In genomic region chr3:130440689-130441088, GRCm38 (mm10) we compare ENCODE assay signal across 21 mouse cellular contexts.
DNase-seq lines count a peak whose midpoint lies in the region; ATAC-seq and TF ChIP-seq lines count a peak whose summit lies in the region.
"Had no signal": no experiment of that assay in that cellular context is flagged by ENCODE, and none has a peak within 500 bp of the region (broad histone marks: within the 10 kb centered on the region; RNA-seq: fewer than 3 reads in every experiment).

No protein-coding gene starts in this region.

- ATAC-seq in heart, embryonic 13.5 days (ENCODE audit: extremely low read depth, insufficient number of reproducible peaks, low FRiP score, low TSS enrichment) = no peak
- no peak for ATAC-seq in heart, embryonic 12.5 days (ENCODE audit: insufficient number of reproducible peaks, low FRiP score)
- ATAC-seq in liver, embryonic 11.5 days (replicated peaks; ENCODE audit: low FRiP score) = no peak
- peak; percentile 67 for ATAC-seq in limb, embryonic 13.5 days (ENCODE audit: low FRiP score, low read depth)
- ATAC-seq: forebrain, embryonic 15.5 days; intestine, embryonic 16.5 days; Patski had no signal

- peak overlapping the region; percentile 22; the same call in 1 of the 2 replicates for H3K4me2 ChIP-seq in heart, embryonic 13.5 days
- no peak overlapping the region for H3K4me2 ChIP-seq in heart, embryonic 12.5 days
- H3K4me2 ChIP-seq in liver, embryonic 11.5 days = no peak overlapping the region
- no peak overlapping the region for H3K4me2 ChIP-seq in limb, embryonic 13.5 days (replicated peaks)
- H3K4me2 ChIP-seq: forebrain, embryonic 15.5 days; hindbrain, embryonic 15.5 days; neural tube, embryonic 12.5 days; stomach, embryonic 15.5 days had no signal

- 45% methylated on average over 12 of the region's 12 CpGs for WGBS in heart, embryonic 13.5 days
- WGBS in heart, embryonic 12.5 days = 45% methylated on average over 12 of the region's 12 CpGs
- 28% methylated on average over 12 of the region's 12 CpGs for WGBS in liver, adult 2 months
- 59% methylated on average over 12 of the region's 12 CpGs for WGBS in liver, embryonic 11.5 days
- WGBS in limb, embryonic 13.5 days = 34% methylated on average over 12 of the region's 12 CpGs
- 76% methylated on average over 12 of the region's 12 CpGs for WGBS in cerebellum, adult 2 months

- H3K4me3 ChIP-seq in heart, embryonic 13.5 days = no peak overlapping the region
- H3K4me3 ChIP-seq in heart, embryonic 12.5 days = no peak overlapping the region
- no peak overlapping the region for H3K4me3 ChIP-seq in liver, adult 2 months (ENCODE audit: insufficient read depth, low read depth, low read length)
- no peak overlapping the region for H3K4me3 ChIP-seq in liver, embryonic 11.5 days (ENCODE audit: low read depth, low read length)
- H3K4me3 ChIP-seq in limb, embryonic 13.5 days = no peak overlapping the region
- H3K4me3 ChIP-seq in cerebellum, adult 2 months (replicated peaks; ENCODE audit: insufficient read depth, low read depth, low read length) = no peak overlapping the region
- H3K4me3 ChIP-seq: erythroblast, embryonic 14.5 days; forebrain, embryonic 15.5 days; hindbrain, embryonic 15.5 days; midbrain, embryonic 10.5 days; neural tube, embryonic 12.5 days; stomach, embryonic 15.5 days had no signal

- peak; percentile 93 for DNase-seq in liver, adult 2 months (ENCODE audit: extremely low read depth, low read depth, low spot score)
- DNase-seq in liver, embryonic 11.5 days (ENCODE audit: low spot score) = no peak
- DNase-seq in embryo, embryonic 10.5 days (ENCODE audit: low spot score) = peak; percentile 33
- DNase-seq in gastrocnemius, adult 18-20 months (ENCODE audit: low spot score) = no peak
- DNase-seq in cerebellum, adult 2 months = no peak
- DNase-seq: B cell, adult 2 months; cerebellum, adult 18-20 months; spleen, adult 18-20 months; thymus, postnatal 14 days had no signal

- peaks cover 3% of the 10 kb centered on the region; the same call in 1 of the 2 replicates for H3K27me3 ChIP-seq in heart, embryonic 13.5 days (replicated peaks)
- H3K27me3 ChIP-seq in heart, embryonic 12.5 days (replicated peaks) = no peaks in the 10 kb centered on the region
- no peaks in the 10 kb centered on the region for H3K27me3 ChIP-seq in liver, adult 2 months (ENCODE audit: control insufficient read depth, insufficient read depth, low read length)
- H3K27me3 ChIP-seq in liver, embryonic 11.5 days (replicated peaks; ENCODE audit: control insufficient read depth, insufficient read depth, low read length) = no peaks in the 10 kb centered on the region
- no peaks in the 10 kb centered on the region for H3K27me3 ChIP-seq in limb, embryonic 13.5 days
- no peaks in the 10 kb centered on the region for H3K27me3 ChIP-seq in cerebellum, adult 2 months (ENCODE audit: control insufficient read depth, insufficient read depth, low read length)
- H3K27me3 ChIP-seq: forebrain, embryonic 15.5 days; hindbrain, embryonic 15.5 days; neural tube, embryonic 12.5 days; Patski; stomach, embryonic 15.5 days had no signal

- TF ChIP-seq CTCF in liver, adult 2 months (IDR thresholded peaks at IDR 0.05; ENCODE audit: low read depth, low read length) = no peak
- TF ChIP-seq CTCF in cerebellum, adult 2 months (IDR thresholded peaks at IDR 0.05; ENCODE audit: borderline replicate concordance, insufficient read depth, low read depth, low read length) = no peak

- TF ChIP-seq POLR2A in liver, adult 2 months (IDR thresholded peaks at IDR 0.05; ENCODE audit: extremely low read depth, insufficient read depth, low read length) = no peak
- TF ChIP-seq POLR2A in cerebellum, adult 2 months (IDR thresholded peaks at IDR 0.05; ENCODE audit: borderline replicate concordance, insufficient read depth, low read length) = no peak

- H3K9ac ChIP-seq in heart, embryonic 13.5 days = no peak overlapping the region
- H3K9ac ChIP-seq in heart, embryonic 12.5 days = no peak overlapping the region
- H3K9ac ChIP-seq in liver, adult 2 months (ENCODE audit: low read depth, low read length) = no peak overlapping the region
- no peak overlapping the region for H3K9ac ChIP-seq in liver, embryonic 11.5 days (ENCODE audit: low read depth, low read length)
- no peak overlapping the region for H3K9ac ChIP-seq in limb, embryonic 13.5 days
- H3K9ac ChIP-seq: forebrain, embryonic 15.5 days; hindbrain, embryonic 15.5 days; liver, embryonic 14.5 days; neural tube, embryonic 12.5 days; stomach, embryonic 15.5 days had no signal

- H3K9me3 ChIP-seq in heart, embryonic 13.5 days = no peaks in the 10 kb centered on the region
- H3K9me3 ChIP-seq in heart, embryonic 12.5 days (replicated peaks) = no peaks in the 10 kb centered on the region
- no peaks in the 10 kb centered on the region for H3K9me3 ChIP-seq in liver, embryonic 11.5 days (ENCODE audit: control insufficient read depth, low read length)
- H3K9me3 ChIP-seq in limb, embryonic 13.5 days = no peaks in the 10 kb centered on the region
- H3K9me3 ChIP-seq: forebrain, embryonic 15.5 days; hindbrain, embryonic 15.5 days; midbrain, embryonic 10.5 days; neural tube, embryonic 12.5 days; stomach, embryonic 15.5 days had no signal

- no peaks in the 10 kb centered on the region for H3K4me1 ChIP-seq in heart, embryonic 13.5 days
- H3K4me1 ChIP-seq in heart, embryonic 12.5 days (replicated peaks) = no peaks in the 10 kb centered on the region
- peaks cover 5% of the 10 kb centered on the region; the same call in 1 of the 2 replicates for H3K4me1 ChIP-seq in liver, adult 2 months (ENCODE audit: control insufficient read depth, insufficient read depth, low read length)
- H3K4me1 ChIP-seq in liver, embryonic 11.5 days (replicated peaks; ENCODE audit: control insufficient read depth, insufficient read depth, low read length) = no peaks in the 10 kb centered on the region
- H3K4me1 ChIP-seq in limb, embryonic 13.5 days = peaks cover 23% of the 10 kb centered on the region; the same call in 1 of the 2 replicates
- no peaks in the 10 kb centered on the region for H3K4me1 ChIP-seq in cerebellum, adult 2 months (ENCODE audit: control insufficient read depth, insufficient read depth, low read length)
- H3K4me1 ChIP-seq: hindbrain, embryonic 15.5 days; midbrain, embryonic 10.5 days; neural tube, embryonic 12.5 days; stomach, embryonic 15.5 days had no signal

- no peaks in the 10 kb centered on the region for H3K36me3 ChIP-seq in heart, embryonic 13.5 days
- no peaks in the 10 kb centered on the region for H3K36me3 ChIP-seq in heart, embryonic 12.5 days
- H3K36me3 ChIP-seq in liver, adult 2 months (ENCODE audit: control insufficient read depth, insufficient read depth, low read length) = no peaks in the 10 kb centered on the region
- no peaks in the 10 kb centered on the region for H3K36me3 ChIP-seq in liver, embryonic 11.5 days (ENCODE audit: control insufficient read depth, insufficient read depth, low read length)
- H3K36me3 ChIP-seq in limb, embryonic 13.5 days = no peaks in the 10 kb centered on the region
- H3K36me3 ChIP-seq: forebrain, embryonic 15.5 days; hindbrain, embryonic 15.5 days; midbrain, embryonic 10.5 days; neural tube, embryonic 12.5 days; stomach, embryonic 15.5 days had no signal

- H3K79me2 ChIP-seq in liver, adult 2 months (ENCODE audit: control insufficient read depth, insufficient read depth, low read length) = no peaks in the 10 kb centered on the region

- H3K27ac ChIP-seq in heart, embryonic 13.5 days (replicated peaks) = no peak overlapping the region
- H3K27ac ChIP-seq in heart, embryonic 12.5 days (ENCODE audit: poor library complexity, severe bottlenecking) = no peak overlapping the region
- peak overlapping the region; percentile 55 for H3K27ac ChIP-seq in liver, adult 2 months (replicated peaks; ENCODE audit: insufficient read depth, low read depth, low read length)
- H3K27ac ChIP-seq in liver, embryonic 11.5 days (ENCODE audit: low read depth, low read length) = no peak overlapping the region
- no peak overlapping the region for H3K27ac ChIP-seq in limb, embryonic 13.5 days
- no peak overlapping the region for H3K27ac ChIP-seq in cerebellum, adult 2 months (ENCODE audit: insufficient read depth, low read length)
- H3K27ac ChIP-seq: forebrain, embryonic 15.5 days; hindbrain, embryonic 15.5 days; liver, embryonic 14.5 days; midbrain, embryonic 10.5 days; neural tube, embryonic 12.5 days; stomach, embryonic 15.5 days had no signal

Comparison
In these comparisons a context has a peak if more than half of its experiments do, and no peak if none do; other contexts are left out.
1. DNase-seq: peak in liver, adult 2 months (single experiment) and embryo, embryonic 10.5 days (single experiment); none in liver, embryonic 11.5 days (single experiment), gastrocnemius, adult 18-20 months (single experiment) and cerebellum, adult 2 months (0 of 2).